Mouse (Mus musculus): Measurements from ENCODE around the gene Pigl.

Gene Pigl

GRCm38 (mm10) chr11:62513311-62513710 is 55.1 kb downstream of the Pigl start:
- DNase-seq (ENCODE audit: low spot score in 2 of 2), result no peak

GRCm38 (mm10) chr11:62518991-62519390 is 60.7 kb downstream of the Pigl start:
- no peak for DNase-seq (ENCODE audit: low spot score in 2 of 2)

GRCm38 (mm10) chr11:62522283-62522682 is 64.0 kb downstream of the Pigl start:
- DNase-seq (ENCODE audit: low spot score in 2 of 2), result no peak

GRCm38 (mm10) chr11:62537089-62537488 is 78.8 kb downstream of the Pigl start:
- no peak for DNase-seq (ENCODE audit: low spot score in 2 of 2)

GRCm38 (mm10) chr11:62537590-62537989 is 79.3 kb downstream of the Pigl start:
- DNase-seq (ENCODE audit: low spot score in 2 of 2), result no peak

GRCm38 (mm10) chr11:62538321-62539088 is 80.2 kb downstream of the Pigl start:
- peak in 1 of 2 experiments; percentile 47 for DNase-seq (ENCODE audit: low spot score in 2 of 2)

GRCm38 (mm10) chr11:62539089-62539890 is 81.0 kb downstream of the Pigl start, which contains the start of gene Cenpv:
Gene Cenpv, minus strand, starts transcription at chr11:62539261.
- DNase-seq (ENCODE audit: low spot score in 2 of 2), result peak in 1 of 2 experiments; percentile 74

- no peak for DNase-seq (ENCODE audit: low spot score in 2 of 2)
Observed at GRCm38 (mm10) chr11:62540167-62540566, 81.9 kb downstream of the Pigl start.

GRCm38 (mm10) chr11:62540969-62541368 is 82.7 kb downstream of the Pigl start:
- no peak for DNase-seq (ENCODE audit: low spot score in 2 of 2)

- no peak for DNase-seq (ENCODE audit: low spot score in 2 of 2)
Observed at GRCm38 (mm10) chr11:62541581-62541980, 83.3 kb downstream of the Pigl start.

GRCm38 (mm10) chr11:62543991-62544390 is 85.7 kb downstream of the Pigl start:
- no peak for DNase-seq (ENCODE audit: low spot score in 2 of 2)

- peak in 1 of 2 experiments; percentile 58 for DNase-seq (ENCODE audit: low spot score in 2 of 2)
Observed at GRCm38 (mm10) chr11:62549782-62550181, 91.5 kb downstream of the Pigl start.

- DNase-seq (ENCODE audit: low spot score in 2 of 2), result peak; percentile 38 to 64
Observed at GRCm38 (mm10) chr11:62550227-62550685, 92.0 kb downstream of the Pigl start.

GRCm38 (mm10) chr11:62550727-62551225 is 92.5 kb downstream of the Pigl start, which contains the start of gene Ubb:
Gene Ubb, plus strand, starts transcription at chr11:62551171.
- DNase-seq (ENCODE audit: low spot score in 2 of 2), result peak; percentile 98 to 99

- peak in 1 of 2 experiments; percentile 87 for DNase-seq (ENCODE audit: low spot score in 2 of 2)
Observed at GRCm38 (mm10) chr11:62551226-62552119, 93.2 kb downstream of the Pigl start.

- DNase-seq (ENCODE audit: low spot score in 2 of 2), result no peak
Observed at GRCm38 (mm10) chr11:62553186-62553585, 94.9 kb downstream of the Pigl start.

- no peak for DNase-seq (ENCODE audit: low spot score in 2 of 2)
Observed at GRCm38 (mm10) chr11:62553633-62554032, 95.4 kb downstream of the Pigl start.

- DNase-seq (ENCODE audit: low spot score in 2 of 2), result no peak
Observed at GRCm38 (mm10) chr11:62554163-62554855, 96.0 kb downstream of the Pigl start.

- no peak for DNase-seq (ENCODE audit: low spot score in 2 of 2)
Observed at GRCm38 (mm10) chr11:62554934-62555517, 96.8 kb downstream of the Pigl start.

- DNase-seq (ENCODE audit: low spot score in 2 of 2), result no peak
Observed at GRCm38 (mm10) chr11:62555896-62556412, 97.7 kb downstream of the Pigl start.
